Mouse (Mus musculus): Measurements from ENCODE around the gene Slc2a9. TPM values are rescaled to one million over a fixed set of nuclear protein-coding genes. Genes with fewer than 3 reads are reported as not detected.

The Slc2a9 gene
- total RNA-seq (2021), result 1 to 10 TPM; 1.1 to 1.6 TPM

- no peak for DNase-seq (ENCODE audit: low spot score)
- intact Hi-C loops (cut with DNase I), result no loop called here
These were observed at the start of gene Slc2a9 for GRCm38 (mm10) chr5:38502992-38503391. Gene Slc2a9 (minus strand): TSS chr5:38503143.

- intact Hi-C loops (cut with DNase I), result no loop called here
These were observed 49.7 kb upstream of the Slc2a9 start for GRCm38 (mm10) chr5:38552615-38553014.

GRCm38 (mm10) chr5:38550221-38550768 lies 47.4 kb upstream of the Slc2a9 start:
- intact Hi-C loops (cut with DNase I), result no loop called here
- DNase-seq (ENCODE audit: low spot score), result no peak

More at GRCm38 (mm10) chr5:38552615-38553014, 49.7 kb upstream of the Slc2a9 start:
- DNase-seq (ENCODE audit: low spot score), result no peak

- intact Hi-C loops (cut with DNase I), result no loop called here
- no peak for DNase-seq (ENCODE audit: low spot score)
These were observed 46.5 kb upstream of the Slc2a9 start for GRCm38 (mm10) chr5:38549461-38549909.

- DNase-seq (ENCODE audit: low spot score), result no peak
- intact Hi-C loops (cut with DNase I), result no loop called here
These were observed 44.4 kb upstream of the Slc2a9 start for GRCm38 (mm10) chr5:38547375-38547774.

DNA sequence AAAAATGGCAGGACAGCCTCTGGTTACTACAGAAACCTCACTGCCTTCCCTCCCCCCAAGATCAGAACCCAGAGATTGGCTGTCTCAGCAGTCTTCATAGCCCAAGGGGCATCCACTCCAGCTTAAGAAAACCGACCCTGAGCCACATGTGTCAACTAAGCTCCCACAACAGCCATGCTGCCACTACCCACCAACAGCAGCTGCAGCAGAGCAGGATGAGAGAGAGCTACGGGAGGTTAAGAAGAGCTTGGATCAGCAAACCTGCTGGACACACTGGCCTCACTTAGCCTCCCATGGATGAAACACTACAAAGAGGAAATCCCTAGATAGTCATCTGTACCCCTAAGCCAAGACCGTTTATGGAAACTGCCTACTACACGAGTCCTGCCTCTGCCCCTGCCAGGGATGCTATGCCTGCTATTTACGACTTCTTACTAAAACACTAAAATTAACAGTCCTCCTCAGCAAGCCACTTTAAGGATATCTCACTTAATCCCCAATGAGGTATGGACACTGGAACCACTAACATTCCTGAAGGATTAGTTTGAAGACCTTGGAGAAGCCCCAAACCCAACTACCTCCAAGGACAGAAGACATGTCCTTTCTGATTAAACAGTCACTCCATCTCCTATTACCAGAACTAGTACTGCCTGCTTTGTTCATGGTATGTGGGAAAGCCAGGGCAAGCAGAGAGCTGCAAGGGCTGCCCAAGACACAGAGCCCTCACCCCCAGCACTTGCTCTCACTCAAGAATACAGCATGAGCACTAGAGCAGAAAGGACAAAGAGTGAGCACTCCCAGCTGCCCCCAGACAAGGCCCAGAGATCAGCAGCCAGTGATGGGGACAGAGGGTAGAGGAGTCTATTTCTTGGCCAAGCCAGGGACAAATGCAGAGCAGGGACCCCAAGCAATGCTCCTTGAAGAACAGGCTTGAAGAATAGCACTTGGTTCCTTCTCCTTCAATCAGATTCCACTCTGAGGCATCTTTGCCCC lies 41.8 kb upstream of the Slc2a9 start:
- intact Hi-C loops (cut with DNase I), result no loop called here
- DNase-seq (ENCODE audit: low spot score), result no peak

DNA sequence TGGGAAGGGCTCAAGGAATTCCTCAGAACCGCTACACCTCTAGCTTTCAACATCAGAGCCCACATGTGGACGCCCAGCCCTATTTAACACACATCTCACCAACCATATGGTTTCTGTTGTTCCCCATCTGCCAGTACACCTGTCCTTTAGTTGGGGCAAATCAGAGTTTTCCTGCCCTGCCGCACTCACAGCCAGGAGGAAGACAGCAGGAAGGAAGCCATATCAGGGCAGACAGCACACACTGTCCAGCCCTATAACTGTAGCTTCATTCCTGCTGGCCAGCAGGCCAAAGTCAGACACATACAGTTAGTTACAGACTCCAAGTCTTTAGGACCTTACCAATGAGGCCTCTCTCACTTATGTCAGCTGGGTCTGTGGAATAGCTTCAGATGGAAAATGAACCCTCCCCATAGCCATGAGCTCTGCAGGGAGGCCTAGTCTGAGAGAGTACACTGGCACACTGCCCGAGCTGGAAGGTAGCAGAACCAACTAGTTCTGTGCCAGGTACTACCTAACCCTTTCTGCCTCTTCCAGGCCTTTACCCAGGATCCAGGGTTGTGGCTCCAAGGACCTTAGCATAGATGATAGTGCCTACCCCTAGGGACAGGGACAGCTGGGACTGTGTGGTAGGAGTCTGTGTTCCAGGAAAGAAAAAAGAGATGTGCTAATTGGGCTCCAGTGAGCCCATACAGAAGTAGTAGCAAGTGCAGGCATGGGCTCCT lies 40.7 kb upstream of the Slc2a9 start:
- intact Hi-C loops (cut with DNase I), result no loop called here
- DNase-seq (ENCODE audit: low spot score), result no peak

GRCm38 (mm10) chr5:38541728-38542127 lies 38.8 kb upstream of the Slc2a9 start:
- intact Hi-C loops (cut with DNase I), result no loop called here
- no peak for DNase-seq (ENCODE audit: low spot score)

GRCm38 (mm10) chr5:38540898-38541297 lies 38.0 kb upstream of the Slc2a9 start:
- no peak for DNase-seq (ENCODE audit: low spot score)
- intact Hi-C loops (cut with DNase I), result no loop called here

DNA sequence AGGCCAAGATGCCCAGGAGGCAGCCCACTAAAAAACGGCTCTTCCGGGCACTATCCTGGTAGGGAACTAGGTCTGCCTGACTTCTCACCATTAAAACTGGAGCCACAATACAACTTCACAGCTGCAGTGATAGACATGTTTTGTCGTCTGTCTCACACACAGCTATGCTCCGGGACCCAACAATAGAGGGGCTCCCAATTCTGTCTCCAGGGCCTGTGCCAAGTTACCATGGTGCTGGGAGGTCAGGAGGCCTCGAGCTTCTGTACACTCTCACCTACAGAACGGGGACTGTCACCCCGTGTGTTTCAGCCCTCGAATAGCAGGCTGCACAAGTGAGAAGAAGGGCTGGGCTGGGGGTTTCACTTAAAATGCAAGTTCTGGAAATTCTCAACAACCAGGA lies 35.6 kb upstream of the Slc2a9 start:
- intact Hi-C loops (cut with DNase I), result no loop called here
- no peak for DNase-seq (ENCODE audit: low spot score)

DNA sequence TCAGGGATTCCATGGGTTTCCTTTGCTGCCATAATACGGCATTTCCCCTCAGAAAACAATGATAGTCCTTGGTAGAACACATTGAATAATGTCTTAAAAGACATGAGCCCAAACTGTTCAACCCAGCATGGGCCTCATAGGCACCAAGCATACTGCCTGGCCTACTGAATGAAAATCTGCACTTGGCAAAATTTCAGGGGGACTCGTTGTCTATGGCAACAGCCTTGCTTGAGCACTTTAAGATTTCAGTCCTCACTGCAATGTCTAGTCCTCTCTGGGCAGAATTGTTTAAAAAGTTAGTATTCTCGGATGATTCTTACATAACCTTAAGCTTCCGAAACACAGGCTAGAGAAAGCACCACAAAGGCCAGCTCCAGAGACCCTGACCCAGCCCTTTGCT lies 34.9 kb upstream of the Slc2a9 start:
- intact Hi-C loops (cut with DNase I), result no loop called here
- no peak for DNase-seq (ENCODE audit: low spot score)

- no peak for DNase-seq (ENCODE audit: low spot score)
- intact Hi-C loops (cut with DNase I), result no loop called here
These were observed 33.9 kb upstream of the Slc2a9 start for GRCm38 (mm10) chr5:38536822-38537221.

GRCm38 (mm10) chr5:38532084-38532483 lies 29.1 kb upstream of the Slc2a9 start:
- DNase-seq (ENCODE audit: low spot score), result no peak
- intact Hi-C loops (cut with DNase I), result no loop called here

- intact Hi-C loops (cut with DNase I), result no loop called here
- no peak for DNase-seq (ENCODE audit: low spot score)
These were observed 26.9 kb upstream of the Slc2a9 start for GRCm38 (mm10) chr5:38529724-38530428.

DNA sequence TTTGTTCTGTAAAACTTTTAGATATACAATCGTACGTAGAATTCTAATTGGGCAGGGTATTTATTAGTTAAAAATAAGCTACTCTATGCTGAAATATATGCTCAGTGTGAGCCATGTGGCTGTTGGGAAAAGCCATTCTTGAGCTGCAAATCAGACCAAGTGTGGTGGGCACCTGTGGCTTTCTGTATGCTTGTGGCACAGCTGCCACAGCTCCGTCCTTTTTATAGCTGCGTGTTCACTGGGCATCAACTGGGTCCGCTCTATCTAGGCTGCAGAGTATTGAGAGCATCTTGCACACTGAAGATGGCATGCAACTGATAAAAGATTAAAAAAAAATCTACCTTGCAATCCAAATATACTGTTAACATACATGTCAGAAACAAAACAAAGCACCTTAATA lies 20.0 kb upstream of the Slc2a9 start:
- no peak for DNase-seq (ENCODE audit: low spot score)
- intact Hi-C loops (cut with DNase I), result no loop called here

- DNase-seq (ENCODE audit: low spot score), result no peak
- intact Hi-C loops (cut with DNase I), result no loop called here
These were observed 17.9 kb upstream of the Slc2a9 start for GRCm38 (mm10) chr5:38520838-38521237.

DNA sequence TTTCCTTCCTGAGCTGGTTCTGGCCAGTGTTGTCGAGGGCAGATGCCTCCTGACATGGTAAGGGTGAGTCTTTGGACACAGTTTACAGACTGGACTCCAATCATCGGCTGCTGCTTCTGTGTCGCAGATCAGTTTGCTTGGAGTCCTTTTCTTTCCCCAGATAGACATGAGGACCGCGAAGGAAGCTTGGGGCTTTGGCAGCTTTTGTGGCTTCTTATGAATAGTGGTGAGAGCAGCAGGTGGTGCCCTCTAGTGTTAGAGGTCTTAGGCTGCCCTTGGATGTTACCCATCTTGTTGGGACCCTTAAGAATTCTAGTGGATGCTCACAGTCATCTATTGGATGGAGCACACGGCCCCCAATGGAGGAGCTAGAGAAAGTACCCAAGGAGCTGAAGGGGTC lies 13.3 kb upstream of the Slc2a9 start:
- intact Hi-C loops (cut with DNase I), result loop anchor here (1.0 kb wide), 1 partner anchor 209 kb away; no protein-coding TSS in a partner anchor
- no peak for DNase-seq (ENCODE audit: low spot score)

DNA sequence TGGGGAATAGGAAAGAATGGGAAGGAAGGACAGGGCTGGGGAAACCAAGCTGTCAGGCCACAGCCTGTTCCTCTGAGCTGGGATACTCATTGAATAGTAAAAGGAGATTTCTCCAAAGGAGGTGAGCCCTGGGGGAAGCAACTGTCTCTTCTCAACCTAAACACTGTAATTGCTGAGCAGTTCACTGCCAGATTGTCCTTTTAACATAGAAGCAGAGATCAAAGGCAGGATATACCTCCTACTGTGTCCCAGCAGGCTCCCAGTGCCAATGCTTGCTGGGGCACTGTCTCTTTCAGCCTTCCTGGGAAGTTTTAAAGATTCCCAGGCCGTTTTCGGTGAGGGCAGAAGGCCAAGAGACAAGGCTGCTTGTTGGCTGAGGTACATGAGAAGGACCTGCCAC lies 10.0 kb upstream of the Slc2a9 start:
- intact Hi-C loops (cut with DNase I), result no loop called here
- no peak for DNase-seq (ENCODE audit: low spot score)

DNA sequence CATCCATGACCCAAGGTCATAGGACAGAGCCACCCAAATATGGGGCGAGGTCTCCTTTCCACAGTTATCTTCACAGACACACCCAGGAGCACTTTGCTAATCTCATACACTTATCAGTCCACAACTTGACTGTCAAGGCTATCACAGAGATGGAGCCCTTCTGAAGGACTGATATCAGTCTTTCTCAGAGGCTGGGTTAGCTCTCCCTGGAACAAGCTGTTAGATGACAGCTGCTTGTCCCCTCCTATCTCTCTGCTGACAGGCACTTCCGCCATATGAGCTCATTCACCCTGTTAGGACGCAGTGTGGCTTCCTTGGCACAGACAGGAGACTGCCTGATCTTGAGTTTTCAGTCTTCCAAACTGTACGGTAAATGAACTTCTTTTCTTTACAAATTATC lies 6.6 kb upstream of the Slc2a9 start:
- intact Hi-C loops (cut with DNase I), result no loop called here
- DNase-seq (ENCODE audit: low spot score), result no peak

DNA sequence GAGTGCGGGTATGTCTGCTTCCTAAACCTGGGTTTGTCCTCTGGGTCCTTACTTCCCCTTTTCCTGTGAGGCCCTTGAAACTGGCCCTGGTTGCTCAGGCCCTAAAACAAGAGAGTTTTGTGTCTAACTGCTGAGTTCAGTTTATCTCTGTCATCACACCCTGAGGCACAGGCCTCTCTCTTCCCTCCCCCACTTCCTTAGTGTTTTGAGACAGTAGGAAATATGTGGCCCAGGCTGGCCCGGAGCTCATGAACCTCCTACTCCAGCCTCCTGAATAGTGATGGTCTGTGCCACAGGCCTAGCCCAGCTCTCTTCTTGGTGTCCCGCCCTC lies 2.5 kb upstream of the Slc2a9 start:
- DNase-seq (ENCODE audit: low spot score), result no peak
- intact Hi-C loops (cut with DNase I), result no loop called here
